Mouse (Mus musculus): ENCODE results near the gene Dnajc4.
A peak's percentile ranks its signal among the peaks of the same experiment; 100 is the strongest.

The Dnajc4 gene

GRCm38 (mm10) chr19:6992011-6992858, at the start of gene Dnajc4:
Gene Dnajc4, minus strand, starts transcription at chr19:6992572.
- DNase-seq (ENCODE audit: low spot score in 2 of 2), result peak; percentile 89 to 95

DNA sequence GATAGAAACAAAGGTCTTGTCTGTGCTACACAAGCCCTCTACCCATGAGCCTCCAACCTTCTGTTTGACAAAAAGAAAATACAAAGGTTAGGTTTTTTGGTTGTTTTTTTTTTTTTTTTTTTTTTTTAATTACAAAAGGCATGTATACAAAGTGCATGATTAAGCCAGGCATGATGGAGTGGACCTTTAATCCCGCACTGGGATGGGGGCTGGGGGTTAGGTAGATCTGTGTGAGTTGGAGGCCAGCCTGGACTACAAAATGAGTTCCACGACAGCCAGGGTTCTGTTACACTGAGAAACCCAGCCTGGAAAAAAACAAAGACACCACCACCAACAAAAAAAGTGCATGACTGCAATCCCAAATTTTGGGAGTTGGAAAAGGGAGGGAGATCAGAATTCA, 48.8 kb upstream of the Dnajc4 start:
- DNase-seq (ENCODE audit: low spot score in 2 of 2), result no peak

- no peak for DNase-seq (ENCODE audit: low spot score in 2 of 2)
These were observed 48.3 kb upstream of the Dnajc4 start for GRCm38 (mm10) chr19:7040637-7041130.

GRCm38 (mm10) chr19:7039841-7040636, 47.7 kb upstream of the Dnajc4 start, which contains the start of gene Stip1:
Gene Stip1, minus strand, starts transcription at chr19:7039967.
- DNase-seq (ENCODE audit: low spot score in 2 of 2), result peak; percentile 91 to 99

- no peak for DNase-seq (ENCODE audit: low spot score in 2 of 2)
These were observed 46.8 kb upstream of the Dnajc4 start for GRCm38 (mm10) chr19:7039088-7039720.

GRCm38 (mm10) chr19:7034006-7034405, 41.6 kb upstream of the Dnajc4 start:
- no peak for DNase-seq (ENCODE audit: low spot score in 2 of 2)

- no peak for DNase-seq (ENCODE audit: low spot score in 2 of 2)
These were observed 37.2 kb upstream of the Dnajc4 start for GRCm38 (mm10) chr19:7029531-7029930.

DNA sequence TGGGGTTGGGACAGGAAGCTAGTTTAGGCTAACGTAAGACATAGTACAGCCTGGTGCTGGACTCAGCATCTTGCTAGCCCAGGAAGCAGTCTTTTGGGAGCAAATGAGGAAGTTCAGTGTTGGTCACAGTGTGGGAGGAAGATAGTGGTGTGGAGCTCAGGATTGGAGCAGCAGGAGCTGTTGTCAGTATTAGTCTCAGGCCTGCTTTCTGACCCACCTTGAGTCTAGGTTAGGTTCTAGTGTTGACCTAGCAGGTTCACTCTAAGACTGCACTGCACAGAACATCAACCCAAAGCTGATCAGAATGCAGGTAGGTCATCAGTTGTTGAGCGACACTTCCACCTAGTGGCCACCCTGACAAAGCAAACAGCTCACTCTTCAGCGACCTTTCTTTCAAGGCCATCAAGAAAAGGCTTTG, 27.9 kb upstream of the Dnajc4 start:
- DNase-seq (ENCODE audit: low spot score in 2 of 2), result peak in 1 of 2 experiments; percentile 52

DNA sequence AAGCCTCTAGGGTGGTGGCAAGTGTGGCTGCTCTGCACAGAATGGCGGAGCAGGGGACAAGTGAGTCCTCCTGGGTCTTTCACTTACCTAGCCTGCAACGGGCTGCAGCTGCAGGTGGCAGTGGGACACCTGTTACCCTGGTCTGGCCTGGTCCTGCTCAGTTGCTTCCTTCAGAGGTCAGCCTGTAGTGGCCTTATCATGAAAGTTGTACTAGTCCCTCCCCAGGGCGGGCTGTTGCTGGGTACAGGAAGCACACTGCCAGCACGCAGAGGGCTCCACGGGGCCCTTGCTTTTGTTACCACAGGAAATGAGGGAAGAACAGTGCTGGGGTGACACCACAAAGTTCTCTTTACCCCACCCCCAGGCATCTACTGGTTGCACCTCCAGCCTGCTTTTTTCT, 26.8 kb upstream of the Dnajc4 start, which contains the start of gene Fermt3:
Gene Fermt3, minus strand, starts transcription at position 279 of the 400 bp plus-strand sequence.
- DNase-seq (ENCODE audit: low spot score in 2 of 2), result no peak

- no peak for DNase-seq (ENCODE audit: low spot score in 2 of 2)
These were observed 26.2 kb upstream of the Dnajc4 start for GRCm38 (mm10) chr19:7018546-7018945.

GRCm38 (mm10) chr19:7017541-7018457, 25.4 kb upstream of the Dnajc4 start:
- no peak for DNase-seq (ENCODE audit: low spot score in 2 of 2)

- DNase-seq (ENCODE audit: low spot score in 2 of 2), result no peak
These were observed 22.2 kb upstream of the Dnajc4 start for GRCm38 (mm10) chr19:7014481-7015135.

DNA sequence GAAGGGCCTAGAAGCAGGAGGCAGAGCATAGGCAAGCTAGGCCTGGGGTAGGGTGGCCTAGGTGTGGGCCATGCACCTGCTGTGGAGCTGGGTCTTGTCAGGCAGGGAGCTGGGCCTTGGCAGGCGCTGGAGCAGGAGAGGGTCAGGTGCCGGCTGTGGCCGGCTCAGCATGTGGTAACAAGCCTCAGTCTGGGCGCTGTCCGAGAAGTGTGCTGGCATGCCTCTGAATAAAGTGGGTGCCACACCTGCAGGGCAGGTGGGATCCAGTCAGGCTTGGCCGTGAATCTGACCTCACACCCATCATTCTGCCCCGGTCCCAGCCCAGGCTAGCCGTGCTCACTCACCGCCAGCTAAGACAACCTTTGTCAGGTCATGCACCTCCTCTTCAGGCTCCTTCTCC, 21.6 kb upstream of the Dnajc4 start:
- peak; percentile 44 to 78 for DNase-seq (ENCODE audit: low spot score in 2 of 2)

GRCm38 (mm10) chr19:7012426-7012825, 20.1 kb upstream of the Dnajc4 start:
- no peak for DNase-seq (ENCODE audit: low spot score in 2 of 2)

- DNase-seq (ENCODE audit: low spot score in 2 of 2), result no peak
These were observed 14.7 kb upstream of the Dnajc4 start for GRCm38 (mm10) chr19:7006892-7007593.

GRCm38 (mm10) chr19:6999360-7000063, 7.1 kb upstream of the Dnajc4 start:
- no peak for DNase-seq (ENCODE audit: low spot score in 2 of 2)

- no peak for DNase-seq (ENCODE audit: low spot score in 2 of 2)
These were observed 5.4 kb upstream of the Dnajc4 start for GRCm38 (mm10) chr19:6997721-6998290.

DNA sequence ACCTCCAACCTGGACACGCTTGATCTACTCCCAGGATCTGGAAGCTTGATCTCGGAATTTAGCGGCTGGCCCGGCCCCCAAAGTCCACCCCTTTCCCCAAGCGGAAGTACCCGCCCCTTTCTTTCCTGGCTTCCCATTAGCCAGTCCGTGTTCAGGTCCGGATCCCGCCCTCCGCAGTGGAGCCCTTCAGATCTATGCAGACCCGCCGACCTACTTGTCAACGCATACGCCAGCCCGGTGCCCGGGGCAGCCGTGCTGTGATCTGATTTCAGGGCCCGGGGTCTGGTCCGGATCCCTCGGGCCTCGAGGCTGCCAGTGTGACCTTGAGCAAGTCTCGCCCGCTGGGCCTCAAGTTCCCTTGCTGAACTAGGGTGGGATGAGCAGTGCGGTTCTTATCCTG, 3.6 kb upstream of the Dnajc4 start, which contains the start of the genes Nudt22 and Trpt1:
Gene Nudt22, minus strand, starts transcription at position 112 of the 400 bp plus-strand sequence.
Gene Trpt1, plus strand, starts transcription at position 126 of the 400 bp plus-strand sequence.
- peak; percentile 81 to 83 for DNase-seq (ENCODE audit: low spot score in 2 of 2)

All from urinary bladder, adult 18-20 months (tissue).